Mouse (Mus musculus) limb, embryonic 12.5 days (tissue): ENCODE data around the gene Srd5a3. TPM values are rescaled to one million over a fixed set of nuclear protein-coding genes. Genes with fewer than 3 reads are reported as not detected.
A peak's percentile ranks its signal among the peaks of the same experiment; 100 is the strongest.

ENCODE experiments used
- ATAC-seq: fragments of 200-750 bp; cut with Nextera tagmentation; 2 replicates; pipeline ENCODE4 v1.8.0; 2017; ENCODE audit warnings: low read depth, moderate TSS enrichment; ENCODE audit not compliant: insufficient number of reproducible peaks, insufficient read depth, low FRiP score, low TSS enrichment
- H3K27ac ChIP-seq: fragments of 300-500 bp; sonication (generic); 2 replicates; pipeline ENCODE4 v1.5.1; 2016; ENCODE audit warnings: mild to moderate bottlenecking, moderate library complexity
- H3K27me3 ChIP-seq: fragments of 300-500 bp; sonication (generic); 2 replicates; pipeline ENCODE4 v1.6.1; 2016; ENCODE audit warnings: mild to moderate bottlenecking, moderate library complexity
- H3K36me3 ChIP-seq: fragments of 300-500 bp; sonication (generic); 2 replicates; pipeline ENCODE4 v1.6.1; 2016; ENCODE audit warnings: mild to moderate bottlenecking, moderate library complexity
- H3K4me1 ChIP-seq: fragments of 300-500 bp; sonication (generic); replicated peaks from 2 replicates; pipeline ENCODE4 v1.6.1; 2016
- H3K4me2 ChIP-seq: fragments of 300-500 bp; sonication (generic); 2 replicates; pipeline ENCODE4 v1.6.1; 2016; ENCODE audit warnings: mild to moderate bottlenecking, moderate library complexity
- H3K4me3 ChIP-seq: fragments of 300-500 bp; sonication (generic); replicated peaks from 2 replicates; pipeline ENCODE4 v1.5.1; 2016; ENCODE audit warnings: mild to moderate bottlenecking
- H3K9ac ChIP-seq: fragments of 300-500 bp; sonication (generic); replicated peaks from 2 replicates; pipeline ENCODE4 v1.6.1; 2016; ENCODE audit warnings: mild to moderate bottlenecking, moderate library complexity
- H3K9me3 ChIP-seq: fragments of 300-500 bp; sonication (generic); 2 replicates; pipeline ENCODE4 v1.6.1; 2016; ENCODE audit warnings: mild to moderate bottlenecking, moderate library complexity
- WGBS: fragments of 180-500 bp; shearing (Covaris S2); methylation state at CpG from one replicate; pipeline ENCODE4 v1.1.7; 2016; 5-methylcytosine and 5-hydroxymethylcytosine counted together
- polyA plus RNA-seq: library from polyadenylated mRNA; unstranded; fragments of >200 nt; fragmentation: Nextera tagmentation; extraction: Ambion mirVana; gene quantifications from 2 replicates; pipeline ENCODE4 v1.2.1, GENCODE M21; 2016

The Srd5a3 gene
- polyA plus RNA-seq, 1 experiment from 2014 or later = 28.3 TPM

GRCm38 (mm10) chr5:76176841-76177240 lies 36.8 kb downstream of the Srd5a3 start:
- 77% methylated on average over 11 of the region's 11 CpGs for WGBS
- Histone ChIP-seq H3K4me3 (no peak overlapping the region), H3K4me1 (peaks cover 8% of the 10 kb centered on the region), H3K4me2 (no peak overlapping the region), H3K9me3 (no peaks in the 10 kb centered on the region), H3K27me3 (no peaks in the 10 kb centered on the region), H3K27ac (no peak overlapping the region), H3K36me3 (no peaks in the 10 kb centered on the region), H3K9ac (no peak overlapping the region)
- ATAC-seq = no peak

- 77% methylated on average over 7 of the region's 7 CpGs for WGBS
- Histone ChIP-seq H3K4me2 (no peak overlapping the region), H3K27ac (no peak overlapping the region), H3K9ac (no peak overlapping the region), H3K4me3 (no peak overlapping the region), H3K36me3 (no peaks in the 10 kb centered on the region), H3K9me3 (no peaks in the 10 kb centered on the region), H3K4me1 (peaks cover 11% of the 10 kb centered on the region), H3K27me3 (no peaks in the 10 kb centered on the region)
- no peak for ATAC-seq
These were observed 37.6 kb downstream of the Srd5a3 start for GRCm38 (mm10) chr5:76177664-76178063.

- Histone ChIP-seq H3K9ac (no peak overlapping the region), H3K27me3 (no peaks in the 10 kb centered on the region), H3K9me3 (no peaks in the 10 kb centered on the region), H3K27ac (no peak overlapping the region), H3K4me1 (peaks cover 17% of the 10 kb centered on the region), H3K4me2 (no peak overlapping the region), H3K36me3 (no peaks in the 10 kb centered on the region), H3K4me3 (no peak overlapping the region)
- no peak for ATAC-seq
- WGBS = 97% methylated on average over 5 of the region's 5 CpGs
These were observed 39.1 kb downstream of the Srd5a3 start for GRCm38 (mm10) chr5:76179171-76179570.

GRCm38 (mm10) chr5:76179791-76180190 lies 39.7 kb downstream of the Srd5a3 start:
- 87% methylated on average over 5 of the region's 5 CpGs for WGBS
- ATAC-seq = no peak

GRCm38 (mm10) chr5:76182326-76182725 lies 42.3 kb downstream of the Srd5a3 start:
- Histone ChIP-seq H3K9ac (no peak overlapping the region), H3K4me3 (no peak overlapping the region), H3K4me2 (peak overlapping the region; percentile 71; the same call in 1 of the 2 replicates), H3K27me3 (no peaks in the 10 kb centered on the region), H3K27ac (peak overlapping the region; percentile 60), H3K9me3 (no peaks in the 10 kb centered on the region), H3K36me3 (peaks cover 5% of the 10 kb centered on the region; the same call in 1 of the 2 replicates), H3K4me1 (peaks cover 25% of the 10 kb centered on the region)
- no peak for ATAC-seq
- 67% methylated on average over 3 of the region's 3 CpGs for WGBS

More at GRCm38 (mm10) chr5:76179791-76180190, 39.7 kb downstream of the Srd5a3 start:
- H3K27ac ChIP-seq = no peak overlapping the region
- H3K9ac ChIP-seq = no peak overlapping the region
- H3K4me2 ChIP-seq = no peak overlapping the region
- H3K36me3 ChIP-seq = no peaks in the 10 kb centered on the region
- H3K4me3 ChIP-seq = no peak overlapping the region
- H3K4me1 ChIP-seq = peaks cover 17% of the 10 kb centered on the region
- no peaks in the 10 kb centered on the region for H3K9me3 ChIP-seq
- no peaks in the 10 kb centered on the region for H3K27me3 ChIP-seq

GRCm38 (mm10) chr5:76183043-76183749 lies 43.1 kb downstream of the Srd5a3 start:
- Histone ChIP-seq H3K9ac (peak overlapping the region; percentile 96; the same call in 1 of the 2 replicates), H3K27ac (peak overlapping the region; percentile 98; the same call in 1 of the 2 replicates), H3K36me3 (peaks cover 5% of the 10 kb centered on the region; the same call in 1 of the 2 replicates), H3K9me3 (no peaks in the 10 kb centered on the region), H3K4me3 (peak overlapping the region; percentile 96), H3K27me3 (no peaks in the 10 kb centered on the region), H3K4me2 (peak overlapping the region; percentile 71), H3K4me1 (peaks cover 25% of the 10 kb centered on the region)
- WGBS = 36% methylated on average over 17 of the region's 17 CpGs
- no peak for ATAC-seq

GRCm38 (mm10) chr5:76183750-76184261 lies 43.7 kb downstream of the Srd5a3 start, which contains the start of gene Tmem165:
Gene Tmem165, plus strand, starts transcription at chr5:76183880.
- peak within 1 kb of the TSS; percentile 71 for H3K4me2 ChIP-seq
- H3K36me3 ChIP-seq = peaks cover 5% of the 10 kb centered on the region; the same call in 1 of the 2 replicates
- peak within 1 kb of the TSS; percentile 96 for H3K9ac ChIP-seq
- H3K9me3 ChIP-seq = no peaks in the 10 kb centered on the region
- peaks cover 25% of the 10 kb centered on the region for H3K4me1 ChIP-seq
- H3K4me3 ChIP-seq = peak within 1 kb of the TSS; percentile 96
- H3K27ac ChIP-seq = peak within 1 kb of the TSS; percentile 98
- no peaks in the 10 kb centered on the region for H3K27me3 ChIP-seq
- peak; percentile 93 for ATAC-seq
- under 1% methylated on average over 62 of the region's 62 CpGs for WGBS

- 3% methylated on average over 38 of the region's 38 CpGs for WGBS
- Histone ChIP-seq H3K9me3 (no peaks in the 10 kb centered on the region), H3K36me3 (peaks cover 11% of the 10 kb centered on the region; the same call in 1 of the 2 replicates), H3K27me3 (no peaks in the 10 kb centered on the region), H3K4me1 (peaks cover 25% of the 10 kb centered on the region), H3K9ac (peak overlapping the region; percentile 96), H3K4me3 (peak overlapping the region; percentile 96), H3K4me2 (peak overlapping the region; percentile 71), H3K27ac (peak overlapping the region; percentile 98)
- ATAC-seq = peak; percentile 92
These were observed 44.4 kb downstream of the Srd5a3 start for GRCm38 (mm10) chr5:76184286-76185080.

- WGBS = 90% methylated on average over 5 of the region's 5 CpGs
- no peaks in the 10 kb centered on the region for H3K27me3 ChIP-seq
- no peak overlapping the region for H3K27ac ChIP-seq
These were observed 47.8 kb downstream of the Srd5a3 start for GRCm38 (mm10) chr5:76187885-76188284.

GRCm38 (mm10) chr5:76190609-76191008 lies 50.5 kb downstream of the Srd5a3 start:
- Histone ChIP-seq H3K27ac (no peak overlapping the region), H3K4me3 (no peak overlapping the region), H3K36me3 (peaks cover 36% of the 10 kb centered on the region), H3K4me2 (no peak overlapping the region), H3K9me3 (no peaks in the 10 kb centered on the region), H3K4me1 (peaks cover 9% of the 10 kb centered on the region), H3K9ac (no peak overlapping the region), H3K27me3 (no peaks in the 10 kb centered on the region)
- ATAC-seq = no peak
- 85% methylated on average over 4 of the region's 4 CpGs for WGBS

More at GRCm38 (mm10) chr5:76187885-76188284, 47.8 kb downstream of the Srd5a3 start:
- peaks cover 23% of the 10 kb centered on the region for H3K36me3 ChIP-seq
- no peak overlapping the region for H3K4me2 ChIP-seq
- no peak overlapping the region for H3K4me3 ChIP-seq
- no peak for ATAC-seq
- no peaks in the 10 kb centered on the region for H3K9me3 ChIP-seq
- H3K4me1 ChIP-seq = peaks cover 20% of the 10 kb centered on the region
- no peak overlapping the region for H3K9ac ChIP-seq

- Histone ChIP-seq H3K36me3 (peaks cover 45% of the 10 kb centered on the region), H3K4me3 (no peak overlapping the region), H3K4me1 (no peaks in the 10 kb centered on the region; the same call in 1 of the 2 replicates), H3K4me2 (no peak overlapping the region), H3K9me3 (no peaks in the 10 kb centered on the region), H3K27ac (no peak overlapping the region), H3K27me3 (no peaks in the 10 kb centered on the region), H3K9ac (no peak overlapping the region)
- no peak for ATAC-seq
These were observed 53.0 kb downstream of the Srd5a3 start for GRCm38 (mm10) chr5:76193075-76193474.
